Comparison of ENCODE assay signal across 25 mouse cellular contexts in genomic region chr15:101167553-101167952, GRCm38 (mm10). TPM values are rescaled to one million over a fixed set of nuclear protein-coding genes. Genes with fewer than 3 reads are reported as not detected.
"Had no signal": no experiment of that assay in that cellular context is flagged by ENCODE, and none has a peak within 500 bp of the region (broad histone marks: within the 10 kb centered on the region; RNA-seq: fewer than 3 reads in every experiment).

No protein-coding gene starts in this region.

- ATAC-seq: liver, embryonic 12.5 days; midbrain, embryonic 15.5 days had no signal

- H3K4me2 ChIP-seq: limb, embryonic 13.5 days; liver, embryonic 12.5 days; liver, embryonic 15.5 days; midbrain, embryonic 11.5 days; midbrain, embryonic 15.5 days; neural tube, embryonic 12.5 days; neural tube, embryonic 15.5 days; stomach, embryonic 15.5 days had no signal

- H3K9me3 ChIP-seq: limb, embryonic 10.5 days; limb, embryonic 13.5 days; liver, embryonic 12.5 days; liver, embryonic 15.5 days; midbrain, embryonic 15.5 days; neural tube, embryonic 12.5 days; neural tube, embryonic 15.5 days; stomach, embryonic 15.5 days had no signal

- H3K9ac ChIP-seq: limb, embryonic 13.5 days; liver, embryonic 12.5 days; liver, embryonic 15.5 days; midbrain, embryonic 15.5 days; neural tube, embryonic 12.5 days; neural tube, embryonic 15.5 days; stomach, embryonic 15.5 days had no signal

- DNase-seq: kidney, adult 8-10 months; layer of hippocampus, adult 9-11 months; liver; lung, adult 2 months; lung, postnatal 14 days; lung, postnatal 4 days; right cerebral cortex, adult 18-20 months; right cerebral cortex, postnatal 14 days; right cerebral cortex, postnatal 4 days; spleen, adult 18-20 months; thymus, adult 18-20 months; thymus, postnatal 36 days had no signal

- H3K27me3 ChIP-seq: neural tube, embryonic 12.5 days; stomach, embryonic 15.5 days had no signal

- H3K27ac ChIP-seq: layer of hippocampus, adult 2 months; limb, embryonic 10.5 days; limb, embryonic 13.5 days; liver, embryonic 12.5 days; liver, embryonic 15.5 days; midbrain, embryonic 15.5 days; neural tube, embryonic 12.5 days; neural tube, embryonic 15.5 days; stomach, embryonic 15.5 days had no signal

- H3K4me3 ChIP-seq: layer of hippocampus, adult 2 months; limb, embryonic 10.5 days; limb, embryonic 13.5 days; liver, embryonic 12.5 days; liver, embryonic 15.5 days; midbrain, embryonic 15.5 days; neural tube, embryonic 12.5 days; neural tube, embryonic 15.5 days; stomach, embryonic 15.5 days had no signal

- H3K36me3 ChIP-seq: limb, embryonic 10.5 days; limb, embryonic 13.5 days; liver, embryonic 12.5 days; liver, embryonic 15.5 days; midbrain, embryonic 15.5 days; neural tube, embryonic 12.5 days; neural tube, embryonic 15.5 days; stomach, embryonic 15.5 days had no signal

RNA-seq across cellular contexts. Expression of gene Ankrd33, which starts 52.0 kb away (rescaled TPM):
- polyA plus RNA-seq: limb, embryonic 10.5 days; limb, embryonic 13.5 days; liver, embryonic 12.5 days; liver, embryonic 15.5 days; lung, embryonic 16.5 days; midbrain, embryonic 11.5 days; midbrain, embryonic 15.5 days; neural tube, embryonic 12.5 days; neural tube, embryonic 15.5 days; stomach, embryonic 15.5 days; testis, adult 2 months; urinary bladder, adult 2 months had no signal
